Mouse (Mus musculus): Measurements from ENCODE around the gene Chpf. TPM values are rescaled to one million over a fixed set of nuclear protein-coding genes. Genes with fewer than 3 reads are reported as not detected.

Chpf gene
- total RNA-seq, 2 experiments from 2014 or later = 22.2 to 32.0 TPM

DNA sequence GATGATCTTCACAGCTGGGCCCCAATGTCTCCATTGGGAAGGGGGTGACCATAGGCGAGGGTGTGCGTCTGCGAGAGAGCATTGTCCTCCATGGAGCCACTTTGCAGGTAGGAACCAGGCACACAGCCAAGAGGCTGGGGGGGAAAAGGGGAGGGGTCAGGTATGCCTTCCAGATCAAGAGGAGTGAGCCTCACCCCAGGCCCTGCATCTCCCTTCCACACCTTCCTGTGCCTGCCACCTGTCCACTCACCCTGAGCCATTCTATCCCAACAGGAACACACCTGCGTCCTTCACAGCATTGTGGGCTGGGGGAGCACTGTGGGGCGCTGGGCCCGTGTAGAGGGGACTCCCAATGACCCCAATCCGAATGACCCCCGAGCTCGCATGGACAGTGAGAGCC is 36.9 kb downstream of the Chpf start:
- no peak for DNase-seq

DNA sequence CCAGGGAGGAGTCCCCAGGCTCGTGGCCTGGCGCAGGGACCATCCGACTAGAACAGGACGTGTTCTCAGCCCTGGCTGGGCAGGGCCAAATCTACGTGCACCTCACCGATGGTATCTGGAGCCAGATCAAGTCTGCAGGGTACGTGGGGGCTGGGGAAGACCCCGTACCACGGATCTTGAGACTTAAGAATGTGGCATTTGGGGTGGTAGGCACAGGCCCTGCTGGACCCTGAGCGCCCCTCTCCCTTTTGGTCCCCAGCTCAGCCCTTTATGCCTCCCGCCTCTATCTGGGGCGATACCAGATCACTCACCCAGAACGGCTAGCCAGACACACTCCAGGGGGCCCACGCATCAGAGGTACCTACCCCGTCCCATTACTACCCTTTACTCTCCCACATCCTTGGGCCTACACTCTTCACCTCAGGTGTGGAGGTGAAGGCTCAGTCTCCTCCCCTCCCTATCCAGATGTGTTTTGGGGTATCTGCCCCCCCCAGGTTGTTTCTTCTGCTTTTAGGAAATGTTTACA is 37.6 kb downstream of the Chpf start:
- no peak for DNase-seq

GRCm38 (mm10) chr1:75440661-75441060 is 38.4 kb downstream of the Chpf start:
- DNase-seq = no peak

DNA sequence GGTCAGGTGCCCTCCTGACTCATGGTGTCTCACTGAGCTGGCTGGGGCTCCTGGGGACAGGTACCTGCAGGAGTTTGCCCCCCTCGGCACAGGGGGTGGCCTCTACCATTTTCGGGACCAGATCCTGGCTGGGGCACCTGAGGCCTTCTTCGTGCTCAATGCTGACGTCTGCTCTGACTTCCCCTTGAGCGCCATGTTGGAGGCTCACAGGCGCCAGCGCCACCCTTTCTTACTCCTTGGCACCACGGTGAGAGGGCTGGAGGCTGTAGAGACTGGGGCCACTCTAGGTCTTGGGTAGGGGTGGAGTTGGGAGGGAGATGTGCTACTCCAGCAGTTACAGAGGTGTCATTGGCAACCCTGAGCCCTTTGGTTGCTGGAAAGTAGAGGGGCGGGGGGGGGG is 40.3 kb downstream of the Chpf start:
- no peak for DNase-seq

DNA sequence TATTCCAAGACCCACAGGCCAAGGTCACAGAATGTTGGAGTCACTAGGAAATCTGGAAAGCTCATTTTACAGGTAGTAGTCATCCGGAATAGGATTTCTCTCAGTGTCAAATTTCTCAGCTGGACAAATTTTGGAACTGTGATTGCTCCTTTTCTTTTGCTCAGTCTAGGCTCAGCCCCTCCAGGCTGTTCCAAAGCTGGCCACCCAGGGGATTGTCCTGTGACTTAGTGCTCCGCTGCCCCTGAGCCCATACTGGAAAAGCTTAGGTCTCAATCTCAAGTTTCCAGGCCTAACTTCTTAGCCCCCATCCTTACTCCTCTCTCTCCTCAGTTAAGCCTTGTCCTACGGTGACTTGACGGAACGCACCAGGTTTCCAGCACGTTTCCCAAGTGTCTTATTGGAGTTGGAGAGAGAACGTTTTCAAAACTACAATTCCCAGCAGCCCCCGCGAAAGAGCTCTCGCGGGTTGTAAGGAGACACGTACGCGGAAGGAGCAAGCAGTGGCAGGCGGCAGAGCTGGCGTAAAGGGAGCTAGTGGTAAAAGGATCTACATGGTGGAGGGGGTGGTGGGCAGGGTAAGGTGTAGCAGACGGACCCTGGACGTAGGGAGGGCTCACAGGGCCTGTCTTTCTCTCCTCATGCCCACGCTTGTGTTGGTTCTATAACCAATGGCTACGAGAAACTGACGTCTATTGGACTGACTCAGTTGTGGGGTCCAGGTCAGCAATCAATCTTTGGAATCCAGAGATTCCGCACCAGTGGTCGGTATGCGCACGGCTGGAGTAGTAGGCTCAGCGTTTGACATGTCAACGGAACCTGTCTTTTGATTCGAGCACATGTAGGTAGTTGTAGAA is 43.4 kb downstream of the Chpf start, which contains the start of gene Gmppa:
Gene Gmppa (plus strand): TSS at position 456 of the 854 bp plus-strand sequence.
- DNase-seq = peak; percentile 74

DNA sequence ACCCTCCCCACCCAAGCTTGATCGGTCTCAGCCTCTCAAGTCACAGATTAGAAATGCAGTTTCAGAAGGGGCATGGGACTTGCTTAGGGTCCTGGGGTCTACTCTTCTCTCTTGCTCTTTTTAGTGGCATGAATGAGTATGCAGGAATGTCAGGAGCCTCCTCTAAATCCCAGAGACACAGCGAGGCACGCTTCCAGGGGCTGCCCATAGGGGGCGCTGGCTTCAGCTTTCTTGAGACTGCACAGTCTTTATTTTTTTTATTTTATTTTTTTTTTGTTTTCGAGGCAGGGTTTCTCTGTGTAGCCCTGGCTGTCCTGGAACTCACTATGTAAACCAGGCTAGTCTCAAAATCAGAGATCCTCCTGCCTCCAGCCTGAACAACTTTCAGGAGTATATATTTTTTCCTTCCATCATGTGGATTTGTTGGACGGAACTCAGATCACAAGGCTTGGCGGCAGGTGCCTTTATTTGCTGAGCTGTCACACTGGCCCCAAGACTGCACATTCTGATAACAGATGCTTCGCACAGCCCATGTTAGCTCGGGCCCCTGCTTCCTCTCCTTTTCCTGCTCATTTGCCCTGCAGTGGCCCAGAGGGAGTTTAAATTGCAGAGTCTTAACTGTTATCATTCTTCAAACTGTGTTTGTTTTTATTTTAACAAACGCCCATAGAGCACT is 53.2 kb downstream of the Chpf start:
- peak; percentile 56 for DNase-seq

Other genes with a start within 250 kb of the Chpf start
- gene A630095N17Rik, start 247.2 kb downstream of the Chpf start, total RNA-seq (2021) = not detected
- 10 to 100 TPM; 32.4 to 38.8 TPM for gene Dnajb2, start 242.9 kb downstream of the Chpf start, total RNA-seq (2021)
- under 1 TPM; 0.65 to 0.68 TPM for gene Ptprn, start 214.8 kb downstream of the Chpf start, total RNA-seq (2021)
- not detected for gene Resp18, start 200.9 kb downstream of the Chpf start, total RNA-seq (2021)
- gene Dnpep, start 161.3 kb downstream of the Chpf start, total RNA-seq (2021) = 10 to 100 TPM; 51.0 to 53.8 TPM
- gene Des, start 119.0 kb downstream of the Chpf start, total RNA-seq (2021) = 1,000 to 10,000 TPM; 1,482 to 1,503 TPM
- 100 to 1,000 TPM; 196 to 209 TPM for gene Speg, start 104.0 kb downstream of the Chpf start, total RNA-seq (2021)
- gene Gmppa, start 43.4 kb downstream of the Chpf start, total RNA-seq (2021) = 10 to 100 TPM; 35.6 to 39.7 TPM
- gene Asic4, start 28.9 kb downstream of the Chpf start, total RNA-seq (2021) = not detected
- gene Tmem198, start 225 bp upstream of the Chpf start, total RNA-seq (2021) = under 1 TPM; 0.68 to 0.87 TPM
- 100 to 1,000 TPM; 107 to 122 TPM for gene Obsl1, start 27.1 kb upstream of the Chpf start, total RNA-seq (2021)
- gene Inha, start 27.8 kb upstream of the Chpf start, total RNA-seq (2021) = 10 to 100 TPM; 11.9 to 12.8 TPM
- gene Stk11ip, start 42.2 kb upstream of the Chpf start, total RNA-seq (2021) = 1 to 10 TPM; 7.5 to 8.9 TPM
- 10 to 100 TPM in 1 of 2 experiments, 1 to 10 TPM in 1; 6.4 to 14.0 TPM for gene Slc4a3, start 67.0 kb upstream of the Chpf start, total RNA-seq (2021)